Comparison of ENCODE assay signal across 46 mouse cellular contexts in the genomic region with DNA sequence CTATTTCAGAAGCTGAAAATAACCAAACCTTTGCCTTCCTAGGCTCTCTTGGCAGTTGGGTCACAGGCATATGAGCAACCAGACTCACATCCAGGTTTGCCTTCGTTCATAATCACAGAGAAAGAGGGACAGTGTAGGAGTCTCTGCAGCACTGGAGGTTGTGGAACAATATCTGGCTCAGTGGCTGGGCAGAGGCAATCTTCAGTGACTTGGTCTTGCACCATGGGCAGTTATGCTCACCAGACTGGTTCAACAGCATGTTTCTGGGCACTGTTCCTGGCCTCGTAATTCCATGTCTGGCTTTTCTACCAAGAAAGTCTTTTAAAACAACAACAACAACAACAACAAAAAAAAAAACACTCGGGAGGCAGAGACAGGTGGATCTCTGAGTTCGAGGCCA. TPM values are rescaled to one million over a fixed set of nuclear protein-coding genes. Genes with fewer than 3 reads are reported as not detected.
"Had no signal": no experiment of that assay in that cellular context is flagged by ENCODE, and none has a peak within 500 bp of the region (broad histone marks: within the 10 kb centered on the region; RNA-seq: fewer than 3 reads in every experiment).

No protein-coding gene starts in this region.

- DNase-seq: heart, postnatal 10 days; heart, postnatal 14 days; heart, postnatal 36 days; heart, postnatal 4 days; kidney, adult 11 months; kidney, adult 18-20 months; kidney, adult 2 months; kidney, adult 8-10 months; kidney, adult 9 months; kidney, postnatal 10 days; kidney, postnatal 14 days; kidney, postnatal 36 days; kidney, postnatal 4 days; layer of hippocampus, adult 9-11 months; layer of hippocampus, postnatal 36 days had no signal

- H3K36me3 ChIP-seq: heart, embryonic 10.5 days; heart, embryonic 12.5 days; heart, embryonic 13.5 days; heart, embryonic 15.5 days; hindbrain, embryonic 10.5 days; hindbrain, embryonic 12.5 days; hindbrain, embryonic 13.5 days; hindbrain, embryonic 15.5 days; intestine, embryonic 15.5 days; kidney, embryonic 15.5 days had no signal

- H3K9ac ChIP-seq: heart, embryonic 12.5 days; heart, embryonic 13.5 days; heart, embryonic 15.5 days; hindbrain, embryonic 12.5 days; hindbrain, embryonic 13.5 days; hindbrain, embryonic 14.5 days; hindbrain, embryonic 15.5 days; intestine, embryonic 15.5 days; kidney, embryonic 15.5 days had no signal

- H3K4me3 ChIP-seq: heart, embryonic 10.5 days; heart, embryonic 12.5 days; heart, embryonic 13.5 days; heart, embryonic 15.5 days; hindbrain, embryonic 10.5 days; hindbrain, embryonic 12.5 days; hindbrain, embryonic 13.5 days; hindbrain, embryonic 15.5 days; intestine, embryonic 15.5 days; kidney, embryonic 15.5 days; layer of hippocampus, adult 2 months had no signal

- ATAC-seq: hindbrain, embryonic 16.5 days; hindbrain, postnatal 0 days; inflammation-experienced regulatory T-cells, adult 6 months; intestine, embryonic 15.5 days; intestine, embryonic 16.5 days; intestine, postnatal 0 days had no signal

- H3K27ac ChIP-seq: heart, embryonic 10.5 days; heart, embryonic 13.5 days; heart, embryonic 15.5 days; hindbrain, embryonic 10.5 days; hindbrain, embryonic 12.5 days; hindbrain, embryonic 13.5 days; hindbrain, embryonic 14.5 days; hindbrain, embryonic 15.5 days; hindbrain, postnatal 0 days; intestine, embryonic 15.5 days; kidney, embryonic 15.5 days; kidney, postnatal 0 days; layer of hippocampus, adult 2 months had no signal

- H3K4me2 ChIP-seq: heart, embryonic 12.5 days; heart, embryonic 13.5 days; heart, embryonic 15.5 days; hindbrain, embryonic 12.5 days; hindbrain, embryonic 13.5 days; hindbrain, embryonic 14.5 days; hindbrain, embryonic 15.5 days; intestine, embryonic 15.5 days; kidney, embryonic 15.5 days had no signal

- H3K27me3 ChIP-seq: heart, embryonic 12.5 days; heart, embryonic 13.5 days; heart, embryonic 15.5 days; hindbrain, embryonic 12.5 days; hindbrain, embryonic 15.5 days; intestine, embryonic 15.5 days; kidney, embryonic 15.5 days had no signal

- H3K4me1 ChIP-seq: hindbrain, embryonic 10.5 days; hindbrain, embryonic 12.5 days; hindbrain, embryonic 13.5 days; hindbrain, embryonic 15.5 days; intestine, embryonic 15.5 days; kidney, embryonic 15.5 days had no signal

- H3K9me3 ChIP-seq: heart, embryonic 10.5 days; heart, embryonic 12.5 days; heart, embryonic 13.5 days; heart, embryonic 15.5 days; hindbrain, embryonic 10.5 days; hindbrain, embryonic 12.5 days; hindbrain, embryonic 13.5 days; hindbrain, embryonic 15.5 days; intestine, embryonic 15.5 days; kidney, embryonic 15.5 days had no signal

RNA-seq across cellular contexts. Expression of a gene that starts 3.3 kb away (rescaled TPM):
- total RNA-seq: hindbrain, postnatal 0 days; layer of hippocampus, adult 18-20 months; layer of hippocampus, adult 2 months; layer of hippocampus, postnatal 10 days; layer of hippocampus, postnatal 14 days; layer of hippocampus, postnatal 25 days; layer of hippocampus, postnatal 36 days; left cerebral cortex, adult 18-20 months had no signal
- polyA plus RNA-seq: large intestine, adult 2 months had no signal

RNA-seq across cellular contexts. Expression of a gene that starts 16.6 kb away (rescaled TPM):
- total RNA-seq: heart, postnatal 10 days; heart, postnatal 14 days; heart, postnatal 25 days; heart, postnatal 36 days; heart, postnatal 4 days; hematopoietic stem cell, adult 5-6 weeks; layer of hippocampus, adult 18-20 months; layer of hippocampus, adult 2 months; layer of hippocampus, postnatal 36 days had no signal
- polyA plus RNA-seq: heart, embryonic 10.5 days; heart, embryonic 13.5 days; heart, embryonic 14.5 days; heart, embryonic 15.5 days; heart, embryonic 16.5 days; heart, postnatal 0 days; hindbrain, embryonic 10.5 days; hindbrain, embryonic 11.5 days; hindbrain, embryonic 12.5 days; hindbrain, embryonic 13.5 days; hindbrain, embryonic 14.5 days; hindbrain, embryonic 16.5 days; intestine, embryonic 15.5 days; intestine, embryonic 16.5 days; kidney, embryonic 14.5 days had no signal
